Mouse (Mus musculus) olfactory bulb, adult 2 months (tissue): ENCODE measurements at regions not wholly inside any gene's neighbourhood (a gene's known extent, or its start where the extent isn't known, plus 50 kb on each side); places are given as distances from the start of the nearest gene placed in this dataset.

Experiments
- H3K27ac ChIP-seq: fragments of 200-500 bp; 2 replicates; pipeline ENCODE4 v1.5.1; 2012; ENCODE audit warnings: low read depth, low read length; ENCODE audit not compliant: insufficient read depth
- H3K4me1 ChIP-seq: fragments of 200-500 bp; 2 replicates; pipeline ENCODE4 v1.6.1; 2012; ENCODE audit warnings: low read length; ENCODE audit not compliant: control insufficient read depth, insufficient read depth
- H3K4me3 ChIP-seq: fragments of 200-500 bp; 2 replicates; pipeline ENCODE4 v1.5.1; 2012; ENCODE audit warnings: mild to moderate bottlenecking, low read depth, low read length, moderate library complexity; ENCODE audit not compliant: insufficient read depth
- CTCF ChIP-seq: fragments of 200-500 bp; IDR thresholded peaks from 2 replicates; pipeline ENCODE4 v1.5.1; 2012; ENCODE audit warnings: low read depth, mild to moderate bottlenecking, low read length, moderate library complexity; ENCODE audit not compliant: insufficient read depth
- POLR2A ChIP-seq: fragments of 200-500 bp; IDR thresholded peaks from 2 replicates; pipeline ENCODE4 v1.6.1; 2012; ENCODE audit warnings: mild to moderate bottlenecking, low read depth, low read length, moderate library complexity; ENCODE audit not compliant: insufficient read depth
- WGBS: fragments of 180-500 bp; shearing (Covaris S2); methylation state at CpG from one replicate; pipeline ENCODE4 v1.1.7; 2018; 5-methylcytosine and 5-hydroxymethylcytosine counted together

GRCm38 (mm10) chr12:8109876-8110275, 98.0 kb upstream of the Ldah start:
- TF ChIP-seq CTCF (no peak), POLR2A (no peak)
- 0 out of 2 replicates have a peak, but pooled peaks cover 2% of the 10 kb centered on the region for H3K4me1 ChIP-seq
- 90% methylated on average over 6 of the region's 6 CpGs for WGBS
- no peak overlapping the region for H3K4me3 ChIP-seq
- no peak overlapping the region for H3K27ac ChIP-seq

- 62% methylated on average over 4 of the region's 4 CpGs for WGBS
- Histone ChIP-seq H3K27ac (no peak overlapping the region), H3K4me3 (no peak overlapping the region), H3K4me1 (0 out of 2 replicates have a peak, but pooled peaks cover 2% of the 10 kb centered on the region)
- TF ChIP-seq POLR2A = no peak
- TF ChIP-seq CTCF = no peak
Observed at GRCm38 (mm10) chr12:8110297-8110696, 97.6 kb upstream of the Ldah start.

GRCm38 (mm10) chr12:8111484-8111883, 96.4 kb upstream of the Ldah start:
- TF ChIP-seq POLR2A (no peak), CTCF (no peak)
- Histone ChIP-seq H3K4me3 (no peak overlapping the region), H3K4me1 (0 out of 2 replicates have a peak, but pooled peaks cover 2% of the 10 kb centered on the region), H3K27ac (no peak overlapping the region)
- 69% methylated on average over 4 of the region's 4 CpGs for whole genome bisulfite sequencing

GRCm38 (mm10) chr12:8155566-8155965, 52.3 kb upstream of the Ldah start:
- Histone ChIP-seq H3K4me3 (no peak overlapping the region), H3K4me1 (no peaks in the 10 kb centered on the region), H3K27ac (no peak overlapping the region)
- no peak for TF ChIP-seq CTCF
- no peak for TF ChIP-seq POLR2A
- 76% methylated on average over 1 of the region's 1 CpGs for WGBS
